Mouse (Mus musculus) granulocyte monocyte progenitor cell, adult 5-6 weeks (primary cell): ENCODE results near the gene Sox1. TPM values are rescaled to one million over a fixed set of nuclear protein-coding genes. Genes with fewer than 3 reads are reported as not detected.

Experiments
- ATAC-seq: replicated peaks from 2 replicates; pipeline ENCODE4 v1.8.0; 2016; ENCODE audit warnings: mild to moderate bottlenecking, moderate TSS enrichment, inconsistent platforms; ENCODE audit not compliant: poor library complexity, severe bottlenecking
- total RNA-seq, 2 experiments: library from RNA; stranded (forward) in 1 of 2; stranded (reverse) in 1 of 2; fragments of 200-712, 200-1000 nt in 1 of 2; fragments of >200 nt in 1 of 2; fragmentation: Nextera tagmentation in 1 of 2; gene quantifications; 2 replicates each; pipeline ENCODE4 v1.2.3; 2014 to 2017

The Sox1 gene
- total RNA-seq, 2 experiments from 2014 or later: not detected

DNA sequence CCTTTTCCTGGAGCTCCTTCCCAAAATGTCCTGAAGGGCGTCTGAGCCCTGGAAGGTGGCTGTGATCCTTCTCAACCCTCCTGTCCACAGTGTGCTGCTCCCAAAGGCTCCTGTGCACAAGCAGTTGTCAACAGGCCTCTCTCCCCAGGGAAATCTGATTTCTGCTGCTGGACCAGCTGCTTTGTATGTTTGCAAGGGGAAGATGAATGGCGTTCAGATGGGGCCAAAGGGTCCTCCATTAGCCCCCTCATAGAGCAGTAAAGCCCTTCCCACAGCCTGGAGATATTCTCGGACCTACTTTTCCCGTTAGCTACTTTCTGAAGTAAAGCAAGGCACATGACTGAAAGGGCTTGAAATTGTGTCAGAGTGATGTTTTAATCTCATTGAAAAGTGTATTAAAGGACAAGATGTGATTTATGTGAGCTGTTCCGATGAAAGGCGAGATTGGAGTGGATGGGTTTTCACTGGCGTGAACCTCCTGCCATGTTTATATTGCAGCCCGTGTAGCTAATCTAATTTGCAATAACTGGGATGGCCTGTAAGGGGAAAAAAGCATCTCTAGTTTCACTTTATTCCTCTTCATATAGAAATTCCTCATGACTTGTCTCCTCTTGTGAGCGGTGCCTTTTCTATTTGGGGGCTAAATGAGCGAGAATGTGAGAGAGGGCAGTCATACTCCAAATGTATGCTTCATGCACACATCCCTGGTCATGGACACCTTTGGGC lies 6.5 kb upstream of the Sox1 start:
- no peak for ATAC-seq

DNA sequence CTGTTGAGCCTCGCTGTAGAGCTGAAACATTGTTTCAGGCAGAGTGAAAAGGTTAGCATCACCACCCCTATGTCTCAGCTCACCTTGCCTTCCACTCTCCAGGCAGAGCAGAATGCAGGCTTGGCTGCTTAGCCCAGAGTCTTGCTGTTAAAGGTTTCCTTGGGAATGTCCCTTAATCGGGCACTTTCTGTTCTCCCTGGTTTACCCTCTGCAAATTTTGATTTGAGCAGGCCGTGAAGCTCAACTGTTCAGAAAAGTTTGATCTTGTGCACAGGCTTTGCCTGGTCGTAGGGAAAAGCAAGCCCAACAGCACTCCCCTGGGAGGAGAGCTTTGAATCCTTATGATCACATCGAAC lies 6.0 kb upstream of the Sox1 start:
- ATAC-seq: no peak

DNA sequence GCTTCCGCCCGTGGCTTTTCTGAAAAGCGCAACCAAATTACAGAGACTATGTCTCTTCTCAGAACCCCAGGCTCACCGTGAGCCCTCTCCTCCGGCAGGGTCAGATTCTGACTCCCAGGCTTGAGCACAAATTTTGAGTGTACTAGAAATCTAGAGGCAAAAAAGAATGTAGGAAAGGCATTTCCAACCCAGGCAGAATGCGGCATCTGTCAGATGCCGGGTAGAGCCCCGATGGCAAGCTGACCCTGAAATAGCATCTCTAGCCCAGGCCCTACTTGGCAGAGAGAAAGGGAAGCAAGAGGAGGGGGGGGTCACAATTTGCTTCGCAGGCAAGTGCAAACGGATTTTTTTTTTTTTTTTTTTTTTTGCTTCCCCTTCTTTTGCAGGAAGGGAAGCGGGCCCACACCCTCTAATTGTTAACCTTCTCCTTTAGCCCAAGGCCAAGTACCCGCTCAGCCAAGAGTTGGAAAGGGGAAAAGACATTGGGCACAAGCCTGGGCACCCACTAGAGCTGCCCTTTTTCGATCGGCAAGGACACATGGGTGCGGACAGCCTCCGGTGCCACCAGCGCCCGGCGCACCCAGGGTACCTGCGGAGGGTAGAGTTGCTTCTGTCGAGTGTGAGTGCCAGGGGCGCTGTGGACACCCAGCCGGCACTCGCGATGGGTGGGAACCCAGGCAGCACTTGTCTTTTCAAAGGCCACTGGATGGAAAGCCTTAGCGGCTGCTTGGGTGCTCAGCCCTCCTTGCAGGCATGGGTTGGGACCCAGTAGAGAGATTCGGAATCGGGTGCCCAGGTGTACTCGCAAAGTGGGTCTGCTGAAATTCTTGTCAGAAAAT lies 5.1 kb upstream of the Sox1 start:
- no peak for ATAC-seq

DNA sequence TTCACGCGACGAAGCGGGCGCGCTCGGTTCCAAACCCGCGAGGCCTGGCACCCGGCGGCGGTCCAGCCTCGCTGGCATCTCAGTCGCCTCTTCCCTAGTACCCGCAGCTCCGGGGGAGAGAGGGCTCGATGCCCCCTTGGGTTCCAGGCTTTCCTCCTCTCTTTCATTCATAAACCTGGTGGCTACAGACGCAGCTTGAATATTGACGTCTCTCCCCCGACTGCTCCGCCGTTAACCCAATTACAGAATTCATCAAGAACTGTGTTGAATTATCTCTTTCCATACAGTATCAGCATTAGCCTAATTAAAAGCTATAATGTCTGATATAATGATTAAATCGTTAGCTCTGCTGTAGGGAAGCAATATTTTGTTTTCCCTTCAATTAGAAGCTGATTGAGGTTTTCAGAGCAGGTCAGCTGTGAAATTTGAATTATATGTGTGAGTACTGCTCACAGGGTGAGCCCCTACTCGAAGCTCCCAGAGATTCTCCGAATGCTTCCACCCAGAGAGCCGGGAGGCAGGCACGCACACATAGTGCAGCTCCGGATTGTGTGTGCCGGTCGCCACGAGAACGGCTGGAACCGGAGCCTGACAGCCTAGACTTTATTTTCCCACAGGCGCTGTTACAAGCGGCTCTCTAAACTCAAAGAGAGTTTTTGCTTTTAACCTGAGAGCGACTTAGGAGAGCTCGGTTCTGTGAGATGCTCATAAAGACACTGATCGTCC lies 4.3 kb upstream of the Sox1 start:
- no peak for ATAC-seq

DNA sequence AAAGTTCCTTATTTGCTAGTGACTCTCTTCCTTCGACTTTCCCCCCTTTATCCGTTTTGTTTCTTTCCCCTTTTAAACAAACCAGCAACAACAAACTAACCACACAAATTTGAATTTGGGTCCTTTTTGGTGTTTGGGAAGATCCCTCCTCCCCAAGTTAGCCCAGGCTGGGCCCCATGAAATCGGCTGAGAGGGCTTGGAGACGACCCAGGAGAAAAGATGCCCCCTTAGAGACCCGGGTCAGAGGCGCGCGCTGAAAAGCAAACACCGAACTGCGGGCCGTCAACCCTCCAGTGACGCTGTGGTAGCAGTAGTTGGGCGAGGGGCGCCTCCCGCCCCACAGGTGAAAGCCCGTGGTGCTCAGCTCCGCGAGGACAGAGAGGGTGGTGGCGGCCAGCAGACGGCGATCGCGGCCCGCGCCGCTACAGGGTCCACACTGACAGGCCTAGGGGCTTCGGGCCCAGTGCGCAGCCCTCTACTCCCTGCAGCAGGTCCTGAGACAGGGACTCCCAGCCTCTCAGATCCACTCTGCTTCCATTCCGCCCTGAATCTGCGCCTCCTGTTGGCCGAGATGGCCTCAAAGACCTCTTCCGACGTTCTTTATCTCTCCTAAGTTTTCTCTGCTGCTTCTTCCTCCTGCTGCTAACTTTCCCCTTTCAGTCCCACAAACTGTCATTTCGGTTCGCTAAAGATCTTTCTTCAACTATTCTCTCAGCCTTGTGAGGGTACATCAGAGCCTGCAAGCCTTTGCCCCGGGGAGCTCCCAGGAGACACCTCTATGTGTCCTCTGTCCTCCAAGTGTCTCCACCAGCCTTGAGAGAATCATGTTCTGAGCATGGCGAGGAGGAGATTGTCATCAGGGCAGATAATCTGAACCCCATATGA lies 3.5 kb upstream of the Sox1 start:
- no peak for ATAC-seq

DNA sequence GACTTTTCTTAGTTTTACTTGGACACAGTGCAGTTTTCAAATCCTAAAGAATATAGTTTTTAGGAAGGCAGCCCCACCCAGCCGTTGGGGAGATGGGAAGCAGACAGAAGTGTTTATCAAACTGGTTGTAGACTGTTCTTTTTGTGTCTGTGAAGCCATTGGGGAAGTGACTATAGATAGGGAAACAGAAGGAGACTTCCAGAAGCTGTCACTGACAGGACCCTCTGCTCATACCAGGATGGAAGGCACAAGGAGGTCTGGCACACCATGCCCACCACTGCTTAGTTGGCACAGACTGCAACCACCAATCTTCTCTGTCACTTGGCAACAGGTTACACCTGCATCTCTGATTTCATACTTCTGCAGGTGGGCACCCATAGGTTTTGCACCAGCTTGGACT lies 2.3 kb upstream of the Sox1 start:
- no peak for ATAC-seq

DNA sequence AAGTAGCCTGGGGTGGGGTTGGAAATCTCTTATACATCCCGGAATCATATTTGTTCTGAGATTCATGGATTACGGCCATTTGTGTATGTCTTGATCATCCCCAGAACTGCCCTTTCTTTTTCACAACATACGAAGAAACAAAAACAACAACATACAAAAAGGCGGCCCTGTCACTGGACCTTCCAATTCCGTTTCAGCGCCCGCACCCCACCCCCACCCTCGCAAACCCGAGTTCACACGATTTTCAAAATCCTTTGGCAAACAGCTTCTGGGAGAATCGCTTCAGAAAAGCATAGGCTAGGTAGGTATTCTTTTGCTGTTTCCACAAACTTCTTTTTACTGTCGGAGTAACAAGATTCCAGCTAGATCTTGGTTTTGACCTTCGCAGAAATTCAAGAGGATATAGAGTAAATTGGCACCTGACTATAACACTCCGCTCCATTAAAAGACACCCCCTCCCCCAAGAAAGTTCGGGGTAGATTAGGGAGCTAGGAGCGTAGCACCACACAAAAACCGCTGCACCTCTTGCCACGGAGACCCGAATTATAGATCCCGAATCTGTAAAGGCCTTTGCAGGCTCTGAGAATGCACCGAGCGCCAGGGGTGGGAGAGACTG lies 602 bp upstream of the Sox1 start:
- no peak for ATAC-seq

DNA sequence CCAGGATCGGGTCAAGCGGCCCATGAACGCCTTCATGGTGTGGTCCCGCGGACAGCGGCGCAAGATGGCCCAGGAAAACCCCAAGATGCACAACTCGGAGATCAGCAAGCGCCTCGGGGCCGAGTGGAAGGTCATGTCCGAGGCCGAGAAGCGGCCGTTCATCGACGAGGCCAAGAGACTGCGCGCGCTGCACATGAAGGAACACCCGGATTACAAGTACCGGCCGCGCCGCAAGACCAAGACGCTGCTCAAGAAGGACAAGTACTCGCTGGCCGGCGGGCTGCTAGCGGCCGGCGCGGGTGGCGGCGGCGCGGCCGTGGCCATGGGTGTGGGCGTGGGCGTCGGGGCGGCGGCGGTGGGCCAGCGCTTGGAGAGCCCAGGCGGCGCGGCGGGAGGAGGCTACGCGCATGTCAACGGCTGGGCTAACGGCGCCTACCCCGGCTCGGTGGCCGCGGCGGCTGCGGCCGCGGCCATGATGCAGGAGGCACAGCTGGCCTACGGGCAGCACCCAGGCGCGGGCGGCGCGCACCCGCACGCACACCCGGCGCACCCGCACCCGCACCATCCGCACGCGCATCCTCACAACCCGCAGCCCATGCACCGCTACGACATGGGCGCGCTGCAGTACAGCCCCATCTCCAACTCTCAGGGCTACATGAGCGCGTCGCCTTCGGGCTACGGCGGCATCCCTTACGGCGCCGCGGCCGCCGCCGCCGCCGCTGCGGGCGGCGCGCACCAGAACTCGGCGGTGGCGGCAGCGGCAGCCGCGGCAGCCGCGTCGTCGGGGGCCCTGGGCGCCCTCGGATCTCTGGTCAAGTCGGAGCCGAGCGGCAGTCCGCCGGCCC lies 1.6 kb downstream of the Sox1 start:
- ATAC-seq: 0 out of 2 replicates have a peak, but pooled peaks have one; percentile 3

DNA sequence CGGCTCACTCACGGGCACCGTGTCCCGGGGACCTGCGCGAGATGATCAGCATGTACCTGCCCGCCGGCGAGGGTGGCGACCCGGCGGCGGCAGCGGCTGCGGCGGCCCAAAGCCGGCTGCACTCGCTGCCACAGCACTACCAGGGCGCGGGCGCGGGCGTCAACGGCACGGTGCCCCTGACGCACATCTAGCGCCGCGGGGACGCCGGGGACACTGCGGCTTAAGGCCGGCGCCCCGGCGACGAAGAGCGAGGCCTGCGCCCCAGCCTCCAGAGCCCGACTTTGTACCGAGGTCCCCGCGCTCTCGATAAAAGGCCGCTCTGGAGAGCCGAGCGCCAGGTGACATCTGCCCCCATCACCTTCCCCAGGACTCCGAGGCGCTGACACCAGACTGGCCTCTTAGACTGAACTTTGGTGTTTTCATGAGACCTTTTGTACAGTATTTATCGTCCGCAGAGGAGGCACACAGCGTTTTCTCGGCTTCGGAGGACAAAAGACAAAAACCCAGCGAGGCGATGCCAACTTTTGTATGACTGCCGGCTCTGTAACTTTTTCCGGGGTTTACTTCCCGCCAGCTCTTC lies 2.3 kb downstream of the Sox1 start:
- no peak for ATAC-seq

DNA sequence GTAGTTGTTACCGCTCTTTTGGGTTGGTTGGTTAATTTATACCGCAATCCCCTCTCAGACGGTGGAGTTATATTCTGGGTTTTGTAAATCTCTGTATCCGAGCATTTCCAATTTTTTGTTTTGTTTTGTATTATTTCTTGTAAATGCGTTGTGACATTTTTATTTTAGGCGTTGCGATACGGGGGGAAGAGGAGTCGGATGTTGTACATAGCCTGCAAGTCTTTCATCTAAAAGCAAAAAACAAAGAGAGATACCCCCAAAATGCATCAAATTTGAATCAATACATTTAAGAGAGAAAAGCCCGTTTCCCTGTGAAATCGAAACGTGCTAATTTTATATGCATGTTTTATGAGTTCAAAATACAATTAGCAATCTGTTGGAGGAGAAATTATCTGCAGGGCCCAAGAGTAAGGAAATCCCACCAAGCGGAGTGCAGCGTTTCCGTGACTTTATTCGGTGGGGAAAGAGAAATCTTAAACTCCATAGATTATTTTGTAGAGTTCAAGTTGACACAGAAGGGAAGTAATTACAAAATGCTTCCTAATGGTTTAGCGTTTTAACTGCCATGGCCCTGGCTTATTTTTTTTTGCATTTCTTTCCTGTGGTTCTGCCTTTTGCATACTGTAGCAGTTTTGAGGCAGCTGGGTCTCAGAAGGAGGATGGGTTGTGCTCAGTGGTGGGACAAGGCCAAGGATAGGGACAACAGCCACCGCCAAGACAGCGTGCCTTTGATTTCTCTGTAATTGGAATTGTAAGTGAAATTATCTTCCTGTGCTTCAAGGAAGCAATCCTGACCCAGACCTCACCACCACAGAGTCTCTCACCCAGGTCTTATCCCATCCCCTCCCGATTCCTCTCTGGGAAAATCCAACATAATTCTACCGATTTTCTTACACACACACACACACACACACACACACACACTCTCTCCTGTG lies 3.2 kb downstream of the Sox1 start:
- no peak for ATAC-seq

DNA sequence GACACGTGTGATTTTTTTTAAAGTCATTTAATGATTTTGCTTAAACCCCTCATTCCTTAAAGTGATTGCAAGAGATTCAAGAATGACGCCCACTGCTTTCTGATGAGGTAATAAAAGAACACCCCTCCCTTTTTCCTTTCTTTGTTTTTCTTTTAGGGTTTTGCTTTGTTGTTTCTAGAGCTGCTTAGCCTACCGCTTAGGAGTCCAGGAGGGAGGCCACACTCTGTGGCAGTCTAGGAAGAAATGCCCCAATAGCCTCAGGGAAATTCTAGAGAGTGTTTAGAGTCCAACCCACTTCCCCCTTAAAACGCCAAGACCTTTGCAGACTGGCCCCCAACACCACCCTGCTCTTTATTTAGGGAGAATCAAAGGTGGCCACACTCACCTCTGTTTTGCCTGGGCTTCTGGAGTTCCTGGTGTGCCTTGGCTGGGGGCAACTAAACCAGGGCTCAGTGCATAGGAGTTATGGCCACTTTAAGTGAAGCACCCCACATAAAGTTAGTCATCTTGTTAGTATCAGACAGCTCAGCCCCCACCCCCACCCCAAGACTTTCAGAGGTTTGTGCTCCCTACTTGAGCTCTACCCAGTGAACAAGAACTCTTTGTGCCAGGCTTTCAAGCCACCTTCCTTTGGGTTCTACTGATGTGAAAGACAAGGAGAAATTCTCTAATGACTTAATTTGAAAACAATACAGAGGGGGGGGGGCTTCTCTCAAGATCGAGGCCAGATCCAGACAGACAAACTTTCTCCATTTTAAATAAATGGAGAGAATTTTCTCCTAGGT lies 4.5 kb downstream of the Sox1 start:
- ATAC-seq: no peak

DNA sequence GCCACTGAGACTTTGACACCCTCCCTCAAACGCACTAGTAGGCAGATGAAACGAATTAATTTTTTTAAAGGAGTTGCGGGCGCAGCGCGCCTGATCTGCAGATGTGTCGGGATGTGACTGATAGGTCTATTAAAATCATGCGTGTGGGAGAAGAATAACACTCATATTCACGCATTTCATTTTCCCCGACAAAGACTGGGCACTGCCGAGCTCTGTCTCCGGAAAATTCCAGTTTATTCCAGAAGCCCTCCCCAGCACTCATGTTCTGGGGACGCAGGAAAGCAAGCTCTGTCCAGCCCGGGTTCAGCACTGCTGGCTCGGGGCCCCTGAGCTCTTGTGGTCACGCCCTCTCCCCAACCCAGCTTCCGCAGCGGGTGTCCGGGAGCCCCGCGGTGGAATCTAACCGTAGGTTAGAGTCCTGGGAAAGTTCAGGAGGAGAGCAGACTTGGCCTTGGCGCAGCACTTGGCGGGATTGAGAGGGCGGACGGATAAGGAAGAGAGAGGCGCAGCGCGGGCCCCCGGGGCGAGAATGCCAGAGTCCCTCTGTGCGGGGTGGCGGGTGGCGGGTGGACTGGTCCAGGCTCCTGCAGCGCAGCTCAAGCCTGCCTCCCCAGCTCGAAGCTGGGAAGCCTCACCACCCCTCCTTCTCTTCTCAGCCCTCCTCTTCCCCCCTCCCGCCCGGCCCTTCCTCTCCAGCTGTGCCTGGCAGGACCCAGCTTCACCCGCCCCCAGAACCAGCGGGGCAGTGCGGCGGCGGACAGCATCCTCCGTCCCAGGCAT lies 5.7 kb downstream of the Sox1 start:
- no peak for ATAC-seq

DNA sequence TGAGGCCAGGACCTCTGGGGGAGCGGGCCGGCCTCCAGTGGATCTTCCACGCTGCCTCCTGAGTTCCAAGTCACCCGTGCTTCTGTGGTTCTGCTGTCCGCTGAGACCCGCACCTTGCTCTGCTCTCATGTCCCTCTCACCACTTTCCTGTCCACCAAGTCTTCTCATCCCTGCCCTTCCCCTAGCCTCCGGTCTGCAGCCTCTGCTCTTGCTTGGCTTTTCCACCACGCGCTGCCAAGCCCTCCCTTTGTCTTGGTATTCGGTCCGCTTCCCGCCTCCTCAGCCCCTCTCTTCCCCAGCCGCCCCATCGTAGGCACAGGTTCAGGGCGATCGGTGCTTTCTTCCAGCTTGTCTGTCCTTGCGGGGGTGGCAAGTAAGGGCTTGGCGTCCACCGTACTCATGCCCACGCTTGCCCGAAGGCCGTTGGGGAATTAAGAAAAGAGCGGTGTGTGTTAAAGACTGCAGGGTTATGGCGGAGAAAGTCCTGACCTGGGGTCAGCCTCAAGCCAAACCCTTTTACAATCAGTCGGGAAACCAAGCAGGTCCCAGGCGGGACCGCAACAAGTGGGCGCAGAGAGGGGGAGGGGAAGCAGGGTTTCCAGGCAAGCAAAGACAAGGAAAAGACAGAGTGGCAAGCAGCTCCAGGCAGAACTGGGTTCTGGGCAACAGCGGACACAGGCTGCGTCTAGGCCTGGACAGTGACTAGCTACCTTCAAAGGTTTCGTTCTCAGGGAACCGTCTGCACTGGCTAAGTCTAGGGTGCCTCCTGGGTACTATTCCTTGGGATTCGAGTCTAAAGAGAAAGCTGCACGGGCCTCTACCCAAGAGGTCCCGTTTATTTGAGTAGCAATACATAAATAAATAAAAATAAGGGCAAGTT lies 6.5 kb downstream of the Sox1 start:
- no peak for ATAC-seq

DNA sequence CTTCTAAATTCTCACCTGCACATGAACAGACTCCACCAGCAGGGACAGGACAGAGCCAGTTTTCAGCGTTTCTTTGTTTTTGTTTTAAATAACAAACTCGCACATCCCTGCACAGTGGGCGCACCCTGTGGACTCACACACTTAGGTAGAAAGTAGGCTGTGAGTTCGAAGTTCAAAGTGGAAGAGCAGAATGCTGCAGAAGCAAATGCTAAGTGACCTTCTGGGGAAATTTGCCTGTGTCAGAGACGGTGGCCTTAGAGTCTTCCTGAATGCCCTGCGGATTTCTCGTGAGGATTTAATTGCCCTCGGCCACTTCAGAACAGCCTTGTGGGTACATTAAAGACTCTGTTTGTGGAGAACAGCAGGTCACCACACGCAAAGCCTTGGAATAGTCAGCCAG lies 7.6 kb downstream of the Sox1 start:
- no peak for ATAC-seq

DNA sequence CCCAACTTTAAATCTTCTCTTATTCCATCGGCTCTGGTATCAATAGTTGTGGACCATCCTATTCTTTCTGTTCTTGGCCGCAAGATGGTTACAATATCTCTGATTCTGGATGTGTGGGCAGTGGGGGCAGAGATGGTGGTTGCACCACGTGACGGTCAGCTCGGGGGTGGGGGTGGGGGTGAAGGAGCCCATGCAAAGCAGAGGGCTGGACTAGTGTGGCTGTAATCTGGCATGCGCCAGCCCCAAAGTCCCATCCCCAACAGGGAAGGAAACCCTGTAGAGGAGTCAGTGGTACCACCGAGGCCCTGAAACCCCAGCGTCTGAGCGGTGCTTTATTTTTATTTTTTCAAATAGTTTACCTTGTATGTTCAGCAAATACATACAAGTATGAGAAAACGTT lies 12.9 kb downstream of the Sox1 start:
- no peak for ATAC-seq
